In genomic region chr17:90455904-90456303, GRCm38 (mm10) we compare ENCODE assay signal across 8 mouse cellular contexts.
A peak's percentile ranks its signal among the peaks of the same experiment; 100 is the strongest.
DNase-seq lines count a peak whose midpoint lies in the region; ATAC-seq and TF ChIP-seq lines count a peak whose summit lies in the region.

No protein-coding gene starts in this region.

- peak overlapping the region; percentile 95 for H3K4me2 ChIP-seq in embryonic facial prominence, embryonic 13.5 days
- peak overlapping the region; percentile 64 for H3K4me2 ChIP-seq in intestine, embryonic 14.5 days (ENCODE audit: low read length)
- peak overlapping the region; percentile 41; the same call in 1 of the 2 replicates for H3K4me2 ChIP-seq in liver, embryonic 15.5 days

- intact Hi-C loops in gastrocnemius, adult 2 months (cut with DNase I) = no loop called here

- ATAC-seq in embryonic facial prominence, embryonic 13.5 days (ENCODE audit: insufficient number of reproducible peaks, insufficient read depth, low FRiP score, low TSS enrichment, low read depth) = 0 out of 2 replicates have a peak, but pooled peaks have one; percentile 49
- no peak for ATAC-seq in intestine, embryonic 14.5 days (replicated peaks; ENCODE audit: low FRiP score, low TSS enrichment, low read depth)
- no peak for ATAC-seq in liver, embryonic 15.5 days (ENCODE audit: insufficient read depth)

- DNase-seq in gastrocnemius, adult 2 months = no peak
- DNase-seq in gastrocnemius, adult 8-10 months (ENCODE audit: low spot score in 2 of 2) = no peak
- peak; percentile 7 for DNase-seq in MN1 (ENCODE audit: low spot score)
- DNase-seq in intestine, embryonic 14.5 days (ENCODE audit: low spot score) = peak; percentile 66
- peak; percentile 71 for DNase-seq in right cerebral cortex, postnatal 25 days
- DNase-seq in T-cell, adult 2 months (ENCODE audit: low spot score) = no peak

- peaks cover 8% of the 10 kb centered on the region for H3K4me1 ChIP-seq in embryonic facial prominence, embryonic 13.5 days
- H3K4me1 ChIP-seq in intestine, embryonic 14.5 days (replicated peaks; ENCODE audit: control insufficient read depth, insufficient read depth, low read length) = 0 out of 2 replicates have a peak, but pooled peaks cover 4% of the 10 kb centered on the region
- H3K4me1 ChIP-seq in liver, embryonic 15.5 days (replicated peaks) = no peaks in the 10 kb centered on the region

- no peaks in the 10 kb centered on the region for H3K9me3 ChIP-seq in embryonic facial prominence, embryonic 13.5 days
- H3K9me3 ChIP-seq in intestine, embryonic 14.5 days (ENCODE audit: control insufficient read depth, low read length) = no peaks in the 10 kb centered on the region
- no peaks in the 10 kb centered on the region for H3K9me3 ChIP-seq in liver, embryonic 15.5 days (replicated peaks)

- H3K4me3 ChIP-seq in gastrocnemius, adult 2 months = peak overlapping the region; percentile 45
- peak overlapping the region; percentile 55 for H3K4me3 ChIP-seq in embryonic facial prominence, embryonic 13.5 days
- H3K4me3 ChIP-seq in intestine, embryonic 14.5 days (ENCODE audit: low read depth, low read length) = peak overlapping the region; percentile 47
- no peak overlapping the region for H3K4me3 ChIP-seq in liver, embryonic 15.5 days (replicated peaks)

- no peaks in the 10 kb centered on the region for H3K36me3 ChIP-seq in embryonic facial prominence, embryonic 13.5 days
- H3K36me3 ChIP-seq in intestine, embryonic 14.5 days (ENCODE audit: control insufficient read depth, insufficient read depth, low read length) = no peaks in the 10 kb centered on the region
- H3K36me3 ChIP-seq in liver, embryonic 15.5 days (replicated peaks) = no peaks in the 10 kb centered on the region

- peaks cover 52% of the 10 kb centered on the region for H3K27me3 ChIP-seq in embryonic facial prominence, embryonic 13.5 days
- H3K27me3 ChIP-seq in intestine, embryonic 14.5 days (replicated peaks; ENCODE audit: control insufficient read depth, insufficient read depth, low read length) = peaks cover 40% of the 10 kb centered on the region
- peaks cover 43% of the 10 kb centered on the region for H3K27me3 ChIP-seq in liver, embryonic 15.5 days

- H3K9ac ChIP-seq in embryonic facial prominence, embryonic 13.5 days = 0 out of 2 replicates have a peak overlapping the region, but pooled peaks have one; percentile 70
- H3K9ac ChIP-seq in intestine, embryonic 14.5 days (ENCODE audit: low read length) = no peak overlapping the region
- no peak overlapping the region for H3K9ac ChIP-seq in liver, embryonic 15.5 days

- no peak for TF ChIP-seq CTCF in gastrocnemius, adult 2 months (IDR thresholded peaks at IDR 0.05)

- 1% methylated on average over 13 of the region's 13 CpGs for WGBS in embryonic facial prominence, embryonic 13.5 days
- under 1% methylated on average over 13 of the region's 13 CpGs for WGBS in intestine, embryonic 14.5 days
- 1% methylated on average over 13 of the region's 13 CpGs for WGBS in liver, embryonic 15.5 days (ENCODE audit: insufficient replicate concordance)

- no peak overlapping the region for H3K27ac ChIP-seq in gastrocnemius, adult 2 months
- H3K27ac ChIP-seq in embryonic facial prominence, embryonic 13.5 days = no peak overlapping the region
- no peak overlapping the region for H3K27ac ChIP-seq in intestine, embryonic 14.5 days (ENCODE audit: low read depth)
- no peak overlapping the region for H3K27ac ChIP-seq in liver, embryonic 15.5 days (replicated peaks)

Comparison
In these comparisons a context has a peak if more than half of its experiments do, and no peak if none do; other contexts are left out.
1. DNase-seq: peak in MN1 (single experiment), intestine, embryonic 14.5 days (single experiment) and right cerebral cortex, postnatal 25 days (single experiment); none in gastrocnemius, adult 2 months (single experiment), gastrocnemius, adult 8-10 months (0 of 2) and T-cell, adult 2 months (single experiment).
2. H3K4me2 ChIP-seq: peak in every context shown above with its lines; median percentile 95 in embryonic facial prominence, embryonic 13.5 days; 64 in intestine, embryonic 14.5 days; 41 in liver, embryonic 15.5 days.